Mouse (Mus musculus) embryonic facial prominence, embryonic 12.5 days (tissue): ENCODE data around the gene Proser2. TPM values are rescaled to one million over a fixed set of nuclear protein-coding genes. Genes with fewer than 3 reads are reported as not detected.

Experiments
- ATAC-seq: fragments of 200-750 bp; cut with Nextera tagmentation; 2 replicates; pipeline ENCODE4 v1.8.0; 2017; ENCODE audit not compliant: insufficient number of reproducible peaks, insufficient read depth, low FRiP score, low TSS enrichment
- H3K27ac ChIP-seq: fragments of 300-500 bp; sonication (generic); 2 replicates; pipeline ENCODE4 v1.5.1; 2016; ENCODE audit warnings: mild to moderate bottlenecking
- H3K27me3 ChIP-seq: fragments of 300-500 bp; sonication (generic); 2 replicates; pipeline ENCODE4 v1.6.1; 2016; ENCODE audit warnings: mild to moderate bottlenecking, moderate library complexity
- H3K36me3 ChIP-seq: fragments of 300-500 bp; sonication (generic); 2 replicates; pipeline ENCODE4 v1.6.1; 2016; ENCODE audit warnings: mild to moderate bottlenecking
- H3K4me1 ChIP-seq: fragments of 300-500 bp; sonication (generic); 2 replicates; pipeline ENCODE4 v1.6.1; 2016
- H3K4me2 ChIP-seq: fragments of 300-500 bp; sonication (generic); replicated peaks from 2 replicates; pipeline ENCODE4 v1.6.1; 2016; ENCODE audit warnings: mild to moderate bottlenecking, moderate library complexity
- H3K4me3 ChIP-seq: fragments of 300-500 bp; sonication (generic); 2 replicates; pipeline ENCODE4 v1.5.1; 2016; ENCODE audit warnings: mild to moderate bottlenecking
- H3K9ac ChIP-seq: fragments of 300-500 bp; sonication (generic); 2 replicates; pipeline ENCODE4 v1.6.1; 2016; ENCODE audit warnings: mild to moderate bottlenecking, moderate library complexity
- H3K9me3 ChIP-seq: fragments of 300-500 bp; sonication (generic); 2 replicates; pipeline ENCODE4 v1.6.1; 2016; ENCODE audit warnings: mild to moderate bottlenecking, moderate library complexity
- WGBS: fragments of 180-500 bp; shearing (Covaris S2); methylation state at CpG from one replicate; pipeline ENCODE4 v1.1.7; 2016; 5-methylcytosine and 5-hydroxymethylcytosine counted together
- polyA plus RNA-seq: library from polyadenylated mRNA; unstranded; fragments of >200 nt; fragmentation: Nextera tagmentation; extraction: Ambion mirVana; gene quantifications from 2 replicates; pipeline ENCODE4 v1.2.1, GENCODE M21; 2016

Proser2 gene
- polyA plus RNA-seq, 1 experiment from 2014 or later, result 5.5 TPM

DNA sequence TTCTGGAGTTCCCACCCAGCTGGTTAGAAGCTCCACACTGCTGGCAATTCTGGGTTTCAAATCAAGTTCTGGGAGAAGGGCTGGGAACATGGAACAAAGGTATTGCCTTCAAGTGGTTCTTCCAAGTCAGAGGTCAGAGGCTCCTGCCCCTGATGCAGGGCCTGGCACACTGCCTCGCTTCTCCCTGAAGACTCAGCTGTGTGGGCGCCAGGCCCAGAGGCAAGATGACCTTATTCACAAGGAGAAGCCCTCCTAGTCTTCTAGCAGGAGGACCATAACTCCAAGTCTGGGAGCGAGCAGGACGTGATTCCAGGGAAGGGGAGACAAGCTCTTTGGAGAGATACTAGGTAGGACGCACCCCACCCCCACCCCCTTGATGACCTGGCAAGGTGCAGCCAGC lies 42.9 kb downstream of the Proser2 start:
- 87% methylated on average over 5 of the region's 5 CpGs for WGBS

DNA sequence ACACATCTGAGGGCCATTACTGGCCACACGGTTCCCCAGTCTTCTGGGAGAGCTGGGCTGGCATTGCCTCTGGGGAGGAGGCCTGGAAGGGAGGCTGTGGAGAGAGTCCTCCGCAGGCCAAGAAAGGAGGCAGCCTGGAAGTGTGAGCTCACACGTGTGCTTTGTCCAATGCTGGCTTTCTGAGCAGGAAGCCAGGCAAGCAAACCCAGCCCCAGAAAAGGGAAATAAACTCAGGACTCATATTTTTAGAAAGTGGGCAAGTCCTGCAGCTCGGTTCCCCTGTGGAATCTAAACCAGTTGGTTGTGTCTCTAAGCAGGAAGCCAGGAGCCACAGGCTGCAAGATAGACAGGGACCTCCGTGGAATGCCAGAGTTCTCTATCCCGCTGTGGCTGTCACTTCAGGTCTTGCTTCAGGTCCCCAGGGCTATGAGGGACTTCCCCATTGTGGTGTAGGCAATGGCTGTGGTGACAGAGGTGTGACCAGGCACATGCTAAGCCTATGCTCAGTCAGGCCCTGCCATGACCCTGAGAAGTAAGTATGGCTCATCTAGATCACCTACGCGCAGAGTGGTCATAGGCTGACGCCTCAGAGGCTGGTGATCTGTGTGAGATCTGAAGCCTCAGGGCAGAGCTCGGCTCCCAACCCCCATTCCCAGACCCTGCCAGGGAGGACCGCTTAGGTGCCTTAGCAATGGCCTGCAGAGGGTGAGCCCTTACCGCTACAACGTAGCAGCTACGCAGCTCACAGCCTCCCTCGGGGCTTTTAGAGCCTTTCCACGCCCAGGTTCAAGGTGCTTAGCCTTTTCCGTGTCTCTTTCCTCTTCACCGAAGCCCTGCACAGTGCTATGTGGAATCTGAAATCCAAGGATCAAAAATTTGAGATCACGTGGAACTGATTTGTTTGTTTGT lies 44.1 kb downstream of the Proser2 start:
- Histone ChIP-seq H3K27ac (0 out of 2 replicates have a peak overlapping the region, but pooled peaks have one; percentile 30), H3K27me3 (no peaks in the 10 kb centered on the region), H3K4me1 (peaks cover 10% of the 10 kb centered on the region), H3K36me3 (no peaks in the 10 kb centered on the region), H3K4me3 (no peak overlapping the region), H3K9me3 (no peaks in the 10 kb centered on the region), H3K4me2 (no peak overlapping the region), H3K9ac (no peak overlapping the region)
- 66% methylated on average over 19 of the region's 19 CpGs for WGBS
- ATAC-seq, result no peak; the same call in 1 of the 2 replicates

More for the DNA sequence above, 42.9 kb downstream of the Proser2 start:
- no peak overlapping the region for H3K27ac ChIP-seq
- no peak overlapping the region for H3K9ac ChIP-seq
- H3K4me3 ChIP-seq, result no peak overlapping the region
- ATAC-seq, result no peak
- H3K27me3 ChIP-seq, result no peaks in the 10 kb centered on the region
- no peaks in the 10 kb centered on the region for H3K9me3 ChIP-seq
- no peak overlapping the region for H3K4me2 ChIP-seq
- no peaks in the 10 kb centered on the region for H3K36me3 ChIP-seq
- H3K4me1 ChIP-seq, result peaks cover 10% of the 10 kb centered on the region

DNA sequence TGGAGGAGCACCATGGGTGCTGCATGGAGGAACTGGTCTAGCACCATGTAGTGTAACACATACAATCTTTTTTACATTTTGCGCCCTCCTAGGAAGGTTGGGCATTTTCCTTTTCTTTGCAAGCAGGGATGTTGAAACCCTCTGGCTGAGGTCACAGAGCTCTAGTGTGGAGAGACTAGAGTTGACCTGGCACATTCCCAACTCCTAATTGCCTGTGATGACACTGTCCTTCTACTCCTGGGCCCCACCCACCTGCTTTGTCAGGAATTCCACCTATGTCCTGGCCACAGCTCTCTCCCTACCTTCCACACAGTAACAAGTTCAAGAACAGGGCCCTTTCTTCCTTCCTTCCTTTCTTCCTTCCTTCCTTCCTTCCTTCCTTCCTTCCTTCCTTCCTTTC lies 46.3 kb downstream of the Proser2 start:
- H3K36me3 ChIP-seq, result no peaks in the 10 kb centered on the region
- H3K4me2 ChIP-seq, result no peak overlapping the region
- no peak overlapping the region for H3K27ac ChIP-seq
- H3K9ac ChIP-seq, result no peak overlapping the region
- peaks cover 10% of the 10 kb centered on the region for H3K4me1 ChIP-seq
- 100% methylated on average over 1 of the region's 1 CpGs for WGBS
- no peak for ATAC-seq
- H3K9me3 ChIP-seq, result no peaks in the 10 kb centered on the region
- H3K4me3 ChIP-seq, result no peak overlapping the region
- no peaks in the 10 kb centered on the region for H3K27me3 ChIP-seq

DNA sequence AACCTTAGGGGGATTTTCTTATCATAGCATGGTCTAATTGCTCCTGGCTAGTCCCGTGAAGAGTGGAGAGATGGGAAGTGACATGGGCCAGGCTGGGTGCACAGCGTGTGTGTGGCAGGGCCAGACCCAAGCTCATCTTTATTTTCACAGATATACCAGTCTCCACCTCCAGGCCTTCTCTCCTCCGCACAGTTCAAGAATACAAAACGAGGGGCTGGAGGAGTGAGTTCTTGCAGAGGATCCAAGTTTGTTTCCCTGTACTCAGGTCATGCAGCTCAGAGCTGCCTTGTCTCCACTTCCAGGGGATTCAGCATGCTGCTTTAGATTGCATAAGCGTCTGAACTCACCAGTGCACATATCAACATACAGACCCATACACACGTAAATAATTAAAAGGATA lies 47.4 kb downstream of the Proser2 start:
- H3K9me3 ChIP-seq, result no peaks in the 10 kb centered on the region
- no peak for ATAC-seq
- no peak overlapping the region for H3K4me2 ChIP-seq
- peaks cover 10% of the 10 kb centered on the region for H3K4me1 ChIP-seq
- 75% methylated on average over 6 of the region's 6 CpGs for WGBS
- H3K27me3 ChIP-seq, result no peaks in the 10 kb centered on the region
- H3K36me3 ChIP-seq, result no peaks in the 10 kb centered on the region
- no peak overlapping the region for H3K9ac ChIP-seq
- no peak overlapping the region for H3K4me3 ChIP-seq
- H3K27ac ChIP-seq, result no peak overlapping the region

DNA sequence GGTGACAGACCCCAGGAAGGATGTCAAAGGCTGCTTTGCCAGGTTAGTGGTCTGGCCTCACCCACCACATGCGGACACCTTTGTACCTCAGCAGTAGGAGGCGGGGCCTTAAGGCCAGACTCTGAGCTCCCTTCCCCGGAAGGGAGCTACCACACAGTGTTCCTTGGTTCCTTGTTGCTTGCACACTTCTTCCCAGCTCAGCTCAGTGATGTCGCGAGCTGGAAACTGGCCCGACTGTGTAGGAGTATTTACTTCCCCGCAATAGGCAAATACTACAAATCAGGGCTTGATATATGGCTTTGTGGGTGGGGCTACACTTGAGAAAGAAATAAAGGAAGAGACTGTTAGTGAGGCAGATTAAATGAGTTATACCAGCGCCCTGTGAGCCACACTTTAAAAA lies 48.9 kb downstream of the Proser2 start:
- no peak overlapping the region for H3K27ac ChIP-seq
- H3K9ac ChIP-seq, result no peak overlapping the region
- no peaks in the 10 kb centered on the region for H3K27me3 ChIP-seq
- no peak overlapping the region for H3K4me2 ChIP-seq
- WGBS, result 68% methylated on average over 8 of the region's 8 CpGs
- H3K4me3 ChIP-seq, result no peak overlapping the region
- no peak for ATAC-seq
- H3K36me3 ChIP-seq, result no peaks in the 10 kb centered on the region
- H3K4me1 ChIP-seq, result peaks cover 8% of the 10 kb centered on the region
- no peaks in the 10 kb centered on the region for H3K9me3 ChIP-seq

DNA sequence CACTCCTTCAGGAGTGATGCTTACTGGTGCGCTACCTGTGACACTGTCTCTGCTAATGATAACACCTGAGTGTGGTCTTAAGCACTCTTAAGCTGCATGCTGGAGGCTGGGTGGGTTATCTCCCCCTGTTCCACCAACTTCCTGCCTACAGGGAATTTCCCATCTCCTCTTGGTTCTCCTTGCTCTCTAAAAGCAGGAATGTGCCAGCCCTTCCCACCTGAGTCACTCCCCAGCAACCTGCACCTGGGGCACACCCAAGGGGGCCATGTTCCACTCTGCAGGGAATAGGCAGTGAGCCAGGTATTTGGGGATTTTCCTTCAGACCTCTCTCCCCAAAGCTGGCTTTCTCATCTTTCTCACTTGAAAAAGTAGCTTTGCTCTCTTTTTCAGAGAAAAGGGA lies 50.0 kb downstream of the Proser2 start:
- Histone ChIP-seq H3K27me3 (no peaks in the 10 kb centered on the region), H3K4me3 (no peak overlapping the region), H3K9ac (no peak overlapping the region), H3K9me3 (no peaks in the 10 kb centered on the region), H3K4me2 (no peak overlapping the region), H3K27ac (no peak overlapping the region), H3K36me3 (no peaks in the 10 kb centered on the region), H3K4me1 (0 out of 2 replicates have a peak, but pooled peaks cover 8% of the 10 kb centered on the region)
- no peak for ATAC-seq
- 100% methylated on average over 1 of the region's 1 CpGs for WGBS

DNA sequence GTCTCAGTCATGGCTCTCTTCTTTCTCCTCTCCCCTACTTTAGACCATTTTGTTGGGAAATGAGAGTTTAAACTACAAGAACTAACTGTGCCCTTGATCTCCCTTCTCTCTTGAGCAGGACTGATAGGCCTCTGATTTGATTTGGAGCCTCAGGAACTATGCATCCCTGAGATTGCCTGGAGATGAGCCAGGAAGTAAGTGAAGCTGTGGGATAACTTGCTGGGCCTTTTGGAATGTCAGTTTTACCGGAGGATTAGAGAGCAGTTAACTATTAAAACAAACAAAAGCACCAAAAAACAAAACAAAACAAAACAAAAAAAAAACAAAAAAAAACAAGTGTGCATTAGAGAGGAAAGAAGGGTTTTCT lies 54.5 kb downstream of the Proser2 start:
- H3K4me1 ChIP-seq, result 0 out of 2 replicates have a peak, but pooled peaks cover 8% of the 10 kb centered on the region

DNA sequence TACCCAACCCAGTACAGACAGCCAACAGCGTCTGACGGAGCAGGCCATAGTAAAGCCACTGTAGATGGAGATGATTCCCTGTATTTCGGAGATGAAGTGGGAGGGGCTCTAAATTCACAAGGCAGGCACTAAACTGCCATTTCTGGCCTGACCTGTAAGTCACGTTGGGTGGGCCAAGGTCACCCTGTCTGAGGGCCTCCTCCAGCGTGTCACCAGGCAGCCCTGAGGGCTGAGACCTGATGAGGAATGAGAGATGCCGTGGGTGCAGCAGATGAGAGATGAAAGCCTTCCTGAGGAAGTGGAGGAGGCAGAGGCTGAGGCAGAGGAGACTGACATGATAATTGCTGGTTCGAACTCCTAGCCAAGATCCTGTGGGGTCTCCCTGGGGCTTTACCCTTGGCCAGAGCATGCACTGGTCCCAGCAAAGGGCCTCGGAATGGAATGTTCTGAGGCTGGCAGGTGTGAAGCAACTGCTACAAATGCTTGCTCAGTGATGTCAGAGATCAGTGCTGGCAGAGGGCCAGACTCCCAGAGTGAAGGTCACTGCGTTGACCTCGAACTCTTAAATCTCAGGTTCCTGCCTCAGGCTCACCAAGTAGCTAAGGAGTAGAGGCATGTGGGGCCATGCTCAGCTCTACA lies 55.0 kb downstream of the Proser2 start:
- H3K4me2 ChIP-seq, result no peak overlapping the region
- H3K36me3 ChIP-seq, result no peaks in the 10 kb centered on the region
- H3K9me3 ChIP-seq, result no peaks in the 10 kb centered on the region
- H3K9ac ChIP-seq, result no peak overlapping the region
- H3K27me3 ChIP-seq, result no peaks in the 10 kb centered on the region
- no peak overlapping the region for H3K27ac ChIP-seq
- ATAC-seq, result no peak
- 0 out of 2 replicates have a peak, but pooled peaks cover 8% of the 10 kb centered on the region for H3K4me1 ChIP-seq
- 42% methylated on average over 10 of the region's 10 CpGs for WGBS
- H3K4me3 ChIP-seq, result no peak overlapping the region

More for the DNA sequence above, 54.5 kb downstream of the Proser2 start:
- no peaks in the 10 kb centered on the region for H3K36me3 ChIP-seq
- no peak overlapping the region for H3K27ac ChIP-seq
- H3K4me2 ChIP-seq, result no peak overlapping the region
- 38% methylated on average over 1 of the region's 1 CpGs for WGBS
- H3K27me3 ChIP-seq, result no peaks in the 10 kb centered on the region
- no peak overlapping the region for H3K4me3 ChIP-seq
- H3K9me3 ChIP-seq, result no peaks in the 10 kb centered on the region
- H3K9ac ChIP-seq, result no peak overlapping the region
- ATAC-seq, result no peak

DNA sequence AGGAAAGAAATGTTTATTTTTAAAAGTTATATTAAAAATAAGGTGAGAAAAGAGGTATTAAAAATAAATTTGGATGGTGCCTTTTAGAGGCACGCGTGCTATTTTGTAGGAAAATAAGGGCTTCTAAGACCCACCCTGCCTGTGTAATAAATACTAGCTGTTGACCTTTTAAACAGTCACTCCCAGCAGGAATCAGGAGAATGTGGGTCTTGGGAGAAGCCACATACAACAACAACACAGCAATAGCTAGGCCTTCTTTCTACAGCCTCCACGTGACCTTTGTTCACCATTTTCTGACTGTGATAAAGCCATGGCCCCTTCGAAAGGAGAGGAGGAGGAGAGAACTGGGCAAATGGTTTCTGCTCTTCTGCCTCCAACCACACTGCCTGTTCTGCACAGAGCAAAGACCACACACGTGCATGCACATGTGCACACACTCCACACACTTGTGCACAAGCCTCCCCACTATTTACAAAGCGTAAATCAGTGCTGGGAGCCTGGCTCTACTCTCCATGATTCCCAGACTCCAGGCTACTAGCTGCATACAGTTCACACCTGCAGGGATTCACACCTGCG lies 57.2 kb downstream of the Proser2 start:
- H3K4me1 ChIP-seq, result 0 out of 2 replicates have a peak, but pooled peaks cover 8% of the 10 kb centered on the region
- no peaks in the 10 kb centered on the region for H3K9me3 ChIP-seq
- no peak overlapping the region for H3K4me3 ChIP-seq
- no peaks in the 10 kb centered on the region for H3K27me3 ChIP-seq
- no peak overlapping the region for H3K27ac ChIP-seq
- ATAC-seq, result no peak
- WGBS, result 78% methylated on average over 7 of the region's 7 CpGs
- no peak overlapping the region for H3K9ac ChIP-seq
- no peak overlapping the region for H3K4me2 ChIP-seq
- H3K36me3 ChIP-seq, result no peaks in the 10 kb centered on the region

DNA sequence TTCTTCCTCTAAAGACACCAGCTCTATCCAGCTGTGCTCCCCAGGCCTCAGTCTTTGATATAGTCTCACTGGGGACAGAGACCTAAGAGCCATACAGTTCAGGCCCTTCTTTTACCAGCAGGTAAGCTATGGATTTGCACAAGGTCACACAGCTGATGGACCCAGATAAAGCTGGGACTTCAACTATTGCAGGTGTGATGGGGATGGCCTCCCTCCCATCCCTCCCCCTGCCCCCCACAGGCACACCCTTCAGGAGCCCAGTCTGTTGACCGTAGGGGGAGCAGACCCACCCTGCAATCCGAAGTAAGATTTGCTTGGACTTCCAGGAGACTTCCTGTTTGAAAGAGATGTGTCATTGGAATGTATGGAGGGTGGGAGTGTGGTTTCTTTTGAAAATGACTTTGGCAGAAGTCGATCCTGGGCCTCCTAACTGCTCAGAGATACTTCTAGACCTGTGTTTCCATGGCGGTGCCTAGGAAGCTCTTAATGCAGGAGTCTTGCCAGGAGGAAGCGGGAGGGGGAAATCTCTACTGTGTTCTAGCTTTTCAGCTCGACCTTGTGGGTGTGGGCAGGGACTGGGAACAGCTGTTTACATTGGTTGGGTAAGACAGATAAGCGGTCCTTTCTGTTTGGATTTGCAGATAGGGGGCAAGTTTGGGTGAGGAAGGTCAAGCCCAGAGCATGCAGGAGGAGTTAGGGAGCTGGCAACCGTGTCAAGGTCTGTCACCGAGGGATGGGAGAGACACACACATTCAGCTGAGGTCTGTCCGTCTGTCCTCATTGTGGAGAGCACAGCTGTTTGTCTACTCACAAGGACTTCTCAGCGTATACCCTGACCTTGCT lies 58.2 kb downstream of the Proser2 start:
- no peaks in the 10 kb centered on the region for H3K27me3 ChIP-seq
- H3K36me3 ChIP-seq, result no peaks in the 10 kb centered on the region
- H3K9me3 ChIP-seq, result no peaks in the 10 kb centered on the region
- H3K4me2 ChIP-seq, result no peak overlapping the region
- H3K9ac ChIP-seq, result no peak overlapping the region
- 53% methylated on average over 11 of the region's 11 CpGs for WGBS
- no peak overlapping the region for H3K4me3 ChIP-seq
- no peak for ATAC-seq
- 0 out of 2 replicates have a peak, but pooled peaks cover 8% of the 10 kb centered on the region for H3K4me1 ChIP-seq
- H3K27ac ChIP-seq, result no peak overlapping the region

DNA sequence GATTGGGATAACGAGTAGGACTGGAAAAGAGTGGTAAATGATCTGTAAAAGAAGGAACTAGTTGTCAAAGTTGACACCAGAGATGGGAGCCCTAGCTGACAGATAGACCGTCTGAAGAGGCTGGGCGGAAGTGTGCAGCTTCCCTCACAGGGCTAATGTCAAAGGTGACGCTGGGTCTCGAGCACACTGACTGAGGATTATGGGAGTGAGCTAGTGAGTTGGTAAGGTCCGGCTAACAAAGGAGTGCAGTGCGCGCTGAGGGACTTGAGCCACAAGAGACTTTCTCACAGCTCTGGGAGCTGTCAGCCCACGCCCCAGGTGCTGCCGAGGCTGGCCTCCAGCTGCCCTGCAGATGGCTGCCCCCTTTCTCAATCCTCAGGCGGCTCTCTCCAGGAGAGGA lies 59.1 kb downstream of the Proser2 start:
- WGBS, result 41% methylated on average over 11 of the region's 11 CpGs
- Histone ChIP-seq H3K27me3 (no peaks in the 10 kb centered on the region), H3K4me3 (no peak overlapping the region), H3K27ac (no peak overlapping the region), H3K4me1 (0 out of 2 replicates have a peak, but pooled peaks cover 8% of the 10 kb centered on the region), H3K36me3 (no peaks in the 10 kb centered on the region), H3K4me2 (no peak overlapping the region), H3K9me3 (no peaks in the 10 kb centered on the region), H3K9ac (no peak overlapping the region)
- no peak for ATAC-seq
